Mouse (Mus musculus): ENCODE data around the gene Itgb3bp. TPM values are rescaled to one million over a fixed set of nuclear protein-coding genes. Genes with fewer than 3 reads are reported as not detected.

The Itgb3bp gene
- polyA plus RNA-seq, 1 experiment: 4.1 TPM

GRCm38 (mm10) chr4:99766753-99767152 lies 162.9 kb downstream of the Itgb3bp start:
- H3K27me3 ChIP-seq (ENCODE audit: control insufficient read depth, insufficient read depth, low read length): no peaks in the 10 kb centered on the region
- no peak overlapping the region for H3K4me3 ChIP-seq (replicated peaks; ENCODE audit: insufficient read depth, low read depth, low read length)
- H3K27ac ChIP-seq (ENCODE audit: insufficient read depth, low read length): no peak overlapping the region
- peak in 1 of 2 experiments; percentile 18 for DNase-seq
- H3K4me1 ChIP-seq (ENCODE audit: control insufficient read depth, insufficient read depth, low read length): no peaks in the 10 kb centered on the region
- WGBS: 43% methylated on average over 1 of the region's 1 CpGs
- peak; percentile 36; the same call in 1 of the 2 replicates for TF ChIP-seq CTCF (IDR thresholded peaks at IDR 0.05; ENCODE audit: borderline replicate concordance, insufficient read depth, low read depth, low read length)
- TF ChIP-seq POLR2A (IDR thresholded peaks at IDR 0.05; ENCODE audit: borderline replicate concordance, insufficient read depth, low read length): no peak

GRCm38 (mm10) chr4:99766303-99766702 lies 163.3 kb downstream of the Itgb3bp start:
- no peak overlapping the region for H3K27ac ChIP-seq (ENCODE audit: insufficient read depth, low read length)
- no peak for TF ChIP-seq POLR2A (IDR thresholded peaks at IDR 0.05; ENCODE audit: borderline replicate concordance, insufficient read depth, low read length)
- no peak for TF ChIP-seq CTCF (IDR thresholded peaks at IDR 0.05; ENCODE audit: borderline replicate concordance, insufficient read depth, low read depth, low read length)
- no peak overlapping the region for H3K4me3 ChIP-seq (replicated peaks; ENCODE audit: insufficient read depth, low read depth, low read length)
- DNase-seq: no peak
- H3K4me1 ChIP-seq (ENCODE audit: control insufficient read depth, insufficient read depth, low read length): no peaks in the 10 kb centered on the region
- 86% methylated on average over 5 of the region's 5 CpGs for WGBS
- H3K27me3 ChIP-seq (ENCODE audit: control insufficient read depth, insufficient read depth, low read length): no peaks in the 10 kb centered on the region

- no peak for TF ChIP-seq CTCF (IDR thresholded peaks at IDR 0.05; ENCODE audit: borderline replicate concordance, insufficient read depth, low read depth, low read length)
- no peak for TF ChIP-seq POLR2A (IDR thresholded peaks at IDR 0.05; ENCODE audit: borderline replicate concordance, insufficient read depth, low read length)
- no peaks in the 10 kb centered on the region for H3K27me3 ChIP-seq (ENCODE audit: control insufficient read depth, insufficient read depth, low read length)
- no peak overlapping the region for H3K27ac ChIP-seq (ENCODE audit: insufficient read depth, low read length)
- H3K4me3 ChIP-seq (replicated peaks; ENCODE audit: insufficient read depth, low read depth, low read length): no peak overlapping the region
- DNase-seq: no peak
- 88% methylated on average over 5 of the region's 5 CpGs for WGBS
- no peaks in the 10 kb centered on the region for H3K4me1 ChIP-seq (ENCODE audit: control insufficient read depth, insufficient read depth, low read length)
Measured at GRCm38 (mm10) chr4:99752426-99752825, 177.2 kb downstream of the Itgb3bp start.

GRCm38 (mm10) chr4:99739836-99740235 lies 189.8 kb downstream of the Itgb3bp start:
- Histone ChIP-seq H3K27me3 (ENCODE audit: control insufficient read depth, insufficient read depth, low read length) (no peaks in the 10 kb centered on the region), H3K4me3 (replicated peaks; ENCODE audit: insufficient read depth, low read depth, low read length) (no peak overlapping the region), H3K27ac (ENCODE audit: insufficient read depth, low read length) (no peak overlapping the region), H3K4me1 (ENCODE audit: control insufficient read depth, insufficient read depth, low read length) (no peaks in the 10 kb centered on the region)
- no peak for TF ChIP-seq CTCF (IDR thresholded peaks at IDR 0.05; ENCODE audit: borderline replicate concordance, insufficient read depth, low read depth, low read length)
- TF ChIP-seq POLR2A (IDR thresholded peaks at IDR 0.05; ENCODE audit: borderline replicate concordance, insufficient read depth, low read length): no peak
- no peak for DNase-seq
- 64% methylated on average over 7 of the region's 7 CpGs for WGBS

- Histone ChIP-seq H3K27ac (ENCODE audit: insufficient read depth, low read length) (no peak overlapping the region), H3K27me3 (ENCODE audit: control insufficient read depth, insufficient read depth, low read length) (no peaks in the 10 kb centered on the region), H3K4me1 (ENCODE audit: control insufficient read depth, insufficient read depth, low read length) (no peaks in the 10 kb centered on the region), H3K4me3 (replicated peaks; ENCODE audit: insufficient read depth, low read depth, low read length) (no peak overlapping the region)
- no peak for DNase-seq
- 94% methylated on average over 8 of the region's 8 CpGs for WGBS
- TF ChIP-seq CTCF (IDR thresholded peaks at IDR 0.05; ENCODE audit: borderline replicate concordance, insufficient read depth, low read depth, low read length) (no peak), POLR2A (IDR thresholded peaks at IDR 0.05; ENCODE audit: borderline replicate concordance, insufficient read depth, low read length) (no peak)
Measured at GRCm38 (mm10) chr4:99725914-99726451, 203.6 kb downstream of the Itgb3bp start.

GRCm38 (mm10) chr4:99724331-99724730 lies 205.3 kb downstream of the Itgb3bp start:
- WGBS: 69% methylated on average over 4 of the region's 4 CpGs

GRCm38 (mm10) chr4:99717905-99718304 lies 211.7 kb downstream of the Itgb3bp start:
- 81% methylated on average over 4 of the region's 4 CpGs for WGBS
- Histone ChIP-seq H3K27me3 (ENCODE audit: control insufficient read depth, insufficient read depth, low read length) (no peaks in the 10 kb centered on the region), H3K4me1 (ENCODE audit: control insufficient read depth, insufficient read depth, low read length) (peaks cover 4% of the 10 kb centered on the region), H3K27ac (ENCODE audit: insufficient read depth, low read length) (no peak overlapping the region), H3K4me3 (replicated peaks; ENCODE audit: insufficient read depth, low read depth, low read length) (no peak overlapping the region)
- no peak for DNase-seq
- TF ChIP-seq CTCF (IDR thresholded peaks at IDR 0.05; ENCODE audit: borderline replicate concordance, insufficient read depth, low read depth, low read length) (no peak), POLR2A (IDR thresholded peaks at IDR 0.05; ENCODE audit: borderline replicate concordance, insufficient read depth, low read length) (no peak)

More at GRCm38 (mm10) chr4:99724331-99724730, 205.3 kb downstream of the Itgb3bp start:
- no peak for DNase-seq
- H3K4me3 ChIP-seq (replicated peaks; ENCODE audit: insufficient read depth, low read depth, low read length): no peak overlapping the region
- TF ChIP-seq CTCF (IDR thresholded peaks at IDR 0.05; ENCODE audit: borderline replicate concordance, insufficient read depth, low read depth, low read length) (no peak), POLR2A (IDR thresholded peaks at IDR 0.05; ENCODE audit: borderline replicate concordance, insufficient read depth, low read length) (no peak)
- no peaks in the 10 kb centered on the region for H3K4me1 ChIP-seq (ENCODE audit: control insufficient read depth, insufficient read depth, low read length)
- H3K27me3 ChIP-seq (ENCODE audit: control insufficient read depth, insufficient read depth, low read length): no peaks in the 10 kb centered on the region
- no peak overlapping the region for H3K27ac ChIP-seq (ENCODE audit: insufficient read depth, low read length)

GRCm38 (mm10) chr4:99715783-99716416 lies 213.7 kb downstream of the Itgb3bp start:
- peak overlapping the region; percentile 71 for H3K27ac ChIP-seq (ENCODE audit: insufficient read depth, low read length)

More at GRCm38 (mm10) chr4:99715783-99716416, 213.7 kb downstream of the Itgb3bp start:
- 19% methylated on average over 25 of the region's 25 CpGs for WGBS
- H3K27me3 ChIP-seq (ENCODE audit: control insufficient read depth, insufficient read depth, low read length): no peaks in the 10 kb centered on the region
- TF ChIP-seq POLR2A (IDR thresholded peaks at IDR 0.05; ENCODE audit: borderline replicate concordance, insufficient read depth, low read length) (no peak), CTCF (IDR thresholded peaks at IDR 0.05; ENCODE audit: borderline replicate concordance, insufficient read depth, low read depth, low read length) (no peak)
- no peak for DNase-seq
- peaks cover 7% of the 10 kb centered on the region for H3K4me1 ChIP-seq (ENCODE audit: control insufficient read depth, insufficient read depth, low read length)
- peak overlapping the region; percentile 89 for H3K4me3 ChIP-seq (replicated peaks; ENCODE audit: insufficient read depth, low read depth, low read length)

Other genes with a start within 250 kb of the Itgb3bp start
- 15.1 and 15.3 TPM in 2 replicates for gene Alg6, start 214.1 kb downstream of the Itgb3bp start, polyA plus RNA-seq (2012; rRNA removed)
- gene Efcab7, start 100.6 kb downstream of the Itgb3bp start, polyA plus RNA-seq (2012; rRNA removed): 3.5 and 3.8 TPM in 2 replicates
- gene Pgm1, start 399 bp downstream of the Itgb3bp start, polyA plus RNA-seq (2012; rRNA removed): 104 and 107 TPM in 2 replicates
- 3.8 and 4.8 TPM in 2 replicates for gene Ror1, start 166.0 kb upstream of the Itgb3bp start, polyA plus RNA-seq (2012; rRNA removed)

All from cerebellum, adult 2 months (tissue).